Mouse (Mus musculus) kidney, postnatal 4 days (tissue): ENCODE results near the gene Olfr1022.

ENCODE experiments used
- DNase-seq, 2 experiments: peaks; one replicate each; pipeline ENCODE4 v3.0.0; 2021; ENCODE audit warnings: mixed read lengths in 2 of 2

The Olfr1022 gene

DNA sequence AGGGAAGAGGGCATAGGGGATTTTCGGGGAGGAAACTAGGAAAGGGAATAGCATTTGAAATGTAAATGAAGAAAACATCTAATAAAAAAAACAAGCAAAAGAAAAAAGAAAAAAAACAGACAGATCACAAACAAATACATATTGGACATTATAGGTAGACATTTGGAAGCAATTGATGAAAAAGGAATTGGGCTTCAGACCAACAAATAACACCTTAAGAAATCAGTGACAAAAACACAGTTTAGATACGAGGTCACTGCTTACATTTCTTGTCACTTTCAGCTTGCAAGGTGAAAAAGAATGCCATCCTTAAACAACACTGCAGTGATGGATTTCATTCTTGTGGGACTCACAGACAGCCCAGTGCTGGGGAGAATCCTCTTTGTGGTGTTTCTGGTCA is at the start of gene Olfr1022:
TSS of gene Olfr1022 (plus strand) at position 301 of the 400 bp plus-strand sequence.
- DNase-seq = no peak

DNA sequence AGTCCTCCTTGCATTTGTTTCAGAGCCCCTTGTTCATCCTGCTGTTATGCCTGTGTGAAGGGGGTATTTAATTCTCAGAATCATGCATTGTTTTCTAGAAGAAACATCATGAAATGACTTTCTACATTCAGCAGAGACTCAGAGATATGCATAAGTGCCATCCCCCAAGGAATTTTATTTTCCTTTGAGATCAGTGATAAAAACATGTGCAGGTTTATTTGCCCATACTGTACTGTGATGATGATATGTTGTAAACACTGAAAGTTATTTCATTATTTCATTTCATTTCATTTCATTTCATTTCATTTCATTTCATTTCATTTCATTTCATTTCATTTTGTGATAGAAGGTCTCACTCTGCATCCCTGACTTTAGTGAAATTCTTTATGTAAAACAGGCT is 23.0 kb upstream of the Olfr1022 start, which contains the start of gene Olfr1019:
TSS of gene Olfr1019 (minus strand) at position 101 of the 400 bp plus-strand sequence.
- no peak for DNase-seq

DNA sequence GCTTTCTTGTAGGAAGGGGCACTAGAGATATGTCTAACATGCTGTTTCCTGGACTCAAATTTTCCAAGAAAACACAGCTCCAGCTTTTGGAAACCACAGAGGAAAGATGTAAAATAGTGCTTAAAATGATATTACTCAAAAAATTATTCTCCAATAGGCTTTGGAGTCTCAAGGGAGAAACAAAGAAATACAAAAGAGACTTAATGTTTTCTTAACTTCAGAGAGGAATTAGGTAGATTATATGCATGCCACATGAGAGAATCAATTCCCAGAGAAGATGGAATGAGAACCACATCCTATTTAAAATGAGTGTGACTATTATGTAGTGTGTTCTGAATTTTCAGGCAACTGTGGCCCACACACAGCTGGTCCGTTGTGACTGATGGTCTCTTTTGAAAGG is 21.7 kb upstream of the Olfr1022 start, which contains the start of gene Olfr1020:
TSS of gene Olfr1020 (plus strand) at position 301 of the 400 bp plus-strand sequence.
- DNase-seq = no peak

DNA sequence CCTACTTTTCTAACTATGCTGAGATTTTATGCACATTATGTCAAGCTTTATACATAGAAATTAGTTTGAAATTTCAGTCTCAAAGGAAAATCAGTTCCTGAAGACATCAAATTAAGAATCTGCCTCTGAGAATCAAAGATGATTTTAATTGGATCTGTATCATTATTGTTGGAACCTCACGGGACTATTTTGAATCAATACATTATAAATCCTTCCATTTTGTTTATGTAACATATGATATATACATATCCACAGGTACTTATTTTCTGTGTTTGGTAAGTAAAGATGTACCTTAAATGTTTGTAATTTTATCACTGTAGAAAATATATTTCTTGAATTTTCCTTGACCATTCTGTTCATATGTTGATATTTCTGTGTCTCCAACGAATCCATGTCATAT is 16.9 kb downstream of the Olfr1022 start, which contains the start of gene Olfr1023:
TSS of gene Olfr1023 (plus strand) at position 301 of the 400 bp plus-strand sequence.
- no peak for DNase-seq

DNA sequence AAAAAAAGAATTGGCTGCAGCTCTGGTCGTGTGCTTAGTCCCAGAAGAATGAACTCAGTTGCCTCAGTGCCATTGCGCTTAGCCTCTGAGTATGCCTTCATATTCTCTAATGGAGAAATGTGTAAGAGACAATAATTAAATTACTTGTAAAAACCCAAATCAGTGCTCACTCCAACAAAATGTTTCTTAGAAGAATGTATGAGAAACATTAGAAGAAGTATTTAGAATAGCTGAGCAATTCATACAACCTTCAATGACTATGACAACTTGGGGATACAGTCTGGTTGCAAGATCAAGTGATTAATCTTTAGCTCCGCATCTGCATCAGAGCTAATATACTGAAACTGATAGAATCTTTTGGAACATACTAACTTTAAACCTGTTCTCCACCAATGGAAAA is 36.6 kb downstream of the Olfr1022 start, which contains the start of gene Olfr1024:
TSS of gene Olfr1024 (minus strand) at position 101 of the 400 bp plus-strand sequence.
- DNase-seq = no peak

DNA sequence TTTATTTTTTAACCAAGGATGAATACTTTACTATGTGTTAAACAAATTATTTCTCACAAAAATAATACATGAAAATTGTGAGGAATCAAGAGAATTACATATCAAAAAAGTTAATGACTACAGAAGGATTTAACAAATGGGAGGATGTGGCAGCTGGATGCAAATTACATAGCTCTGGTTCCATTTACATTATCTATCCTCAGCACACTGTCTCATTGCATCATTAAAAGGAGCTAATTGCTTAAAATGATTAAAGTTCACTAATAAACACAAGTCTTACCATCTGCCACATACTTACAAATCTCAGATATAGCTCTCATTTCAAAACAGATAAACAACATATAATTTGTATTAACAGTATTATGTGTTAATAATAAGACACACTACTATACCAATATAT is 44.8 kb downstream of the Olfr1022 start:
- no peak for DNase-seq

DNA sequence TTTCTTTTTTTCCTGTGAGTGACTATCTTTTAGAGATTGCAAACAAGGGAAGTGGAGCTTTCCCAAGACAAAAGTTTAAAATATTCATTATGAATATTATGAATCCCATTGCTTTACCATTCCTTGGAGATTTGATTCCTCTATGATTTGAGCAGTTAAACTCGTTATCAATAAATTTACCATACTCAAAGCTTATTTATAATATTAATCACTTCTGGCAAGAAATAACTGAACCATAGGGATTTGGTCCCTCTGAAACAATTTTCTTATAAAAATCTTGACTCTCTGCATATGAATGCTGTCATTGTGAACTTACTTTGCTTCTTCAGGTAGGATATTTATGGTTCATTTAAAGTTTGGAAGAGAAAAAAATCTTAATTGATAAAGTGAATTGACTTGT is 46.5 kb downstream of the Olfr1022 start, which contains the start of gene Olfr1025-ps1:
TSS of gene Olfr1025-ps1 (plus strand) at position 301 of the 400 bp plus-strand sequence.
- DNase-seq = no peak
